Mouse (Mus musculus) cerebellum, adult 9-10 months (tissue): ENCODE data around the gene Ano6.
"Not testable (repeated sequence)": the region's sequence is repeated elsewhere in the genome, so short reads cannot be mapped to it uniquely, and the experiment has no call there.

Source experiments
- DNase-seq: peaks from one replicate; pipeline ENCODE4 v3.0.0; 2022

The Ano6 gene

DNA sequence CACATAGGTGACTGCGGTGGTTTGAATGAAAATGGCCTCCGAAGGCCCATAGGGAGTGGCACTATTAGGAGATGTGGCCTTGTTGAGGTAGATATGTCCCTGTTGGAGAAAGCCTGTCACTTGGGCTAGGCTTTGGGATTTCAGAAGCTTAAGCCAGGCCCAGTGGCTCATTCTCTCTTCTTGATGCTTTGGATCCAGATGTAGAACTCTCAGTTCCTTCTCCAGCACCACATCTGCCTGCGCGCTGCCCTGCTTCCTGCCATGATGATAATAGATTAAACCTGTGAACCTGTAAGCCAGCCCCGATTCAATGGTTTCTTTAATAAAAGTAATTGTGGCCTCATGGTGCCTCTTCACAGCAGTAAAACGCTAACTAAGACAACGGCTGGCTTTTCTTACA is 7.6 kb downstream of the Ano6 start:
- DNase-seq, result no peak

DNA sequence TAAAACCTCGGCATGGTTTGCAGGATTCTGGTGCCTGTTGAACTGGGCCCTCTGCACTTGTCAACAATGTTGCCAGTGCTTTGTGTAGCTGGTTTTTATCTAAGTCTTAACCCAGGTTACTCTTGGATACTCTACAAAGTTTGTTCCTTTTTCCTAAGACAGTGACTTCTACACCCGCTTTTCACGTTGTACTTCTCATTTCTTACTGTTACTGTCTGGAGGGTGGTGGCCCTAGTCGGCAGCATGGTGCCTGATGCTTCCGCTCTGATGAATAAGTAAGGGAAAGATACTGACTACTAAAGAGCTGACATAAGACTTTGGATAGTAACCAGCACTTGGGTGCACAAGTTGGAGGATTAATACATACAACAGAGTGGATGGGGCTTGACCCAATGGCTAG is 9.0 kb downstream of the Ano6 start:
- DNase-seq, result no peak

DNA sequence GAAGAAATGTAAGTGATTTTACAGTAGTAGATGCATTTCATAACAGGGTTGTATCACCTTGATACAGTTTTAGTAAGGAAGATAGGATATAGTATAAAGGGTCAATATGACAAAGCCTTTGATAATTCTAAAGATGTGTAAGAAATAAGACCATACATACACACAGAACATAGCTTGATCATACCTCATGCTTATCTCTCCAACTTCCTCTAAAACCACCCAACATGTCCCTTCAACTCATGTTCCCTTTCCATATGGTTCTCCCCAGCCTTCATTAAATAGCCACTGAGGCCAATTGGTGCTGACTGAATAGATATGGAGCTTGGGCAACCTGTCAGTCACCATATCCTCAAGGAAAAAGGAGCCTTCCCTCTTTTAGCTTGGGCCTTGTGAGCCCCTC is 9.4 kb downstream of the Ano6 start:
- DNase-seq, result no peak

DNA sequence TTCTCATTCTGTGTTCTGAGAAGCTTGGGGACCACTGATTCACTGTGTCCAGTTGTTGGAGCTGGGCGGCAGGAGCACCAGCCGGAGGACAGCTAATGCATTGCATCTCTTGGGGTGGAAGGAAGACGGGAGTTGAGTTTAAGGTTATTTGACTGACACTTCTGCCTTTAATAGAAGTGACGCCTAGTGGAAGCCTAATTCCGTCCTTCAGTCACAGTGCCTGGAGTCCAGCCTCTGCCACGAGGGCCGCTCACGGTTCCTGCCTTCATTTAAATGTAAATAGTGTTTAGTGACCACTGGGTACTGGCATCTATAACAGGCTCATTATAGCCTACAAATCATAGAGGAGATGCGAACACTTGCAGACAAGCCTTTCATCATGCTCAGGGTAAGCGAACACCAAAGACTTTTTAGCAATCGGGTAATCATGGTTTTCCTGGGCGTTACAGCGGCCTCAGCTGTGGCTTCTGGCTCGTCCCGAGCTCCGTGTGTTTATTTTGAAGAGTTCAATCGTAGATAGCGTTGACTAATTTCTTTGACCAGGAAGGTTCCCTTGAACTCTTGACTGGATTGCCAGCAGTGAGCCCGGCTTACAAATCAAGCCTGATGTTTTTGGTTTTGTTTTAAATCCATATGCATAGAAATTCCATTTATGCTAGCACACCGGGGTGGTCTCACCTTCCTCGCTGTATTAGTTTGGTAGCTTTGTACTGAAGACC is 10.8 kb downstream of the Ano6 start:
- DNase-seq, result no peak

DNA sequence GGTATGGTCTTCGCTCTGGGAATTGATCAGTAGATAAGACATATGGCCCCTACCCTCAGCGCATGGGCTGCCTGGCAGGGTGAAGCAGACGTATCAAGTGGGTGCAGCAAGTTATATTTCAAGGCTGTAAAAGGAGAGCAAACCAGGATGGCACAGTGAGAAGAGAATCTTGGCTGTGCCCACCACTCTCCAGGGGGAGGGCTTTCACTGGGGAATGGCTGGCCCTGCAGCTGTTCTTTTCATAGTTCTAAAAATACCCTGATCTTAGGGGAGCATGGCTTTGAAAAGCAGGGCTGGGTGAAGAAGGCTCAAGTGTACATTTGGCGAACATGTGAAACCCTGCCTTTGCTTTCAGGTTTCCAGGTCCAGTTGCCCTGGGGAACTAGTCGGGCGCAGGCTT is 11.5 kb downstream of the Ano6 start:
- no peak for DNase-seq

DNA sequence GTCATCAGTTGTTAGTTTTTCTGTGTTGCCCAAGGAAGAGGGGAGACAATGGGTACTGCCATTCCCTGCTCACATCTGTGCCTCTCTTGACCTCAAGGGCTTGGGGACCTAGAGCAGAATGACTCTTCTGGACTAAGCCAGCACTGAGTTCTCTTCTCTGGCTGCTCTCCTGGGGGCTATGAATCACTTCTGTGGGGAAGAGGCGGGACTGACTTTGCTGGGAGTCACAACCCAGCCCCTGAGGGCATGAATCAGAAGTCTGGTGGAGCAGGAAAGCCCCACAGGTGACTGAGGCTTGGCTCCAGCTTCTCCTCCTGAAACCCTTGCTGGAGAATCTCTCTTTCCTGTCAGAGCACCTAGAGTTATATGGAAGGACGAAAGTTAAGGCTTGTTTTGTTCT is 12.1 kb downstream of the Ano6 start:
- DNase-seq, result no peak

DNA sequence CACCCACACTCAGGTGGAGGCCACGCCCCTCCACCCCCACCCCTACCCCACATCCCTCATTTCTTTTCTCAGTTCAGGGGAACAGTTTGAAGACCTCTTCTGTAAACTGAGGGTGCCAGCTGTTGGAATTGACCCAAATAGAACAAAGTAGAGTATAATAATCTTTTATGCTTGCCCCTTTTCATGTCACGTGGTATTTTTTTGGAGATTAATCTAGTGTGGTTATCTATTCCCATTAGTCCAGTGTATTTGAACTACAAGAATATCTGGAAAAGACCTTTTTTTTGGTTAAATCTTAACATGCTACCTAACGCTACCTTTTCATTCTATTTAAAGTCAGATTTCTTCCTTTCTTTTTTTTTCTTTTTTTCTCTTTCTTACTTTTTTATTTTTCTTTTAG is 12.8 kb downstream of the Ano6 start:
- DNase-seq, result no peak

DNA sequence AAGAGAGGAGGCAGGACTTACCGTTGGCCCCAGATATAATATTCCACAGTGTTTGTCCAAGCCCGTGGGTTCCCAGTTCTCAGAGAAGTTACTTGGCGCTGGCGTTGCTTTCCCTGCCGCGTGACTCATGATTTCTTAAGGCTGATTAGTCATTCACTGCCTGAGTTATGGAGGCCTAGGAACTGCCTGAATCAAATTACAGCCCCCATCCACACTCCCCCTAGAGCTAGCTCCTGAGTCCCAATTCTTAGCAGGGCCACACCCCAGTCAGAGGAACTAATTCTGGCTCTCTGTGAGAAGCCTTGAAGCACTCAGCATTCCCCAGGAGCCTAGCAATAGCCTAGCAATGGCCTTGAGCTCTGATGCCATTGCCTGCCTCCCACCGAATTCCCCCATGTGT is 13.6 kb downstream of the Ano6 start:
- DNase-seq, result no peak

DNA sequence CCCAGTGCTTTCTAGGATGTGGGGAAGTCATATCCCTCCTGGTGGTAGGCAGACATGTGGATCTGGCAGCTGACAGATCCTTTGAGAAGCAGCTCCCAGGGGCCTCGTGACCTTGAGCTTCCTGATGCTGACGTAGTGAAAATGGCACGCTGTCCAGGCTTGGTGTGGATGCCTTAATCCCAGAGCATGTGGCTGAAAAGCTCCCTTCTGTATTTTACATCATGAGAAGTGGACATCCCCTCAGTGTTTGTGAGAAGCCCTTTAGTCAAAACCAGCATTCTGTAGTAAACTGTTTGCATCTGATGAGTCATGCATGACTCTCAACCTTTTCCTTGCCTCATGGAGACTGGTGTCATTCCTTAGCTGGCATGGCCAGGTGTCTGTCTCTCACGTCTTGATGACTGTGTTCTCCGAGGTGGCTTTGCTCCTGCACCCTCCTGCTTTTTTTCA is 14.4 kb downstream of the Ano6 start:
- no peak for DNase-seq

DNA sequence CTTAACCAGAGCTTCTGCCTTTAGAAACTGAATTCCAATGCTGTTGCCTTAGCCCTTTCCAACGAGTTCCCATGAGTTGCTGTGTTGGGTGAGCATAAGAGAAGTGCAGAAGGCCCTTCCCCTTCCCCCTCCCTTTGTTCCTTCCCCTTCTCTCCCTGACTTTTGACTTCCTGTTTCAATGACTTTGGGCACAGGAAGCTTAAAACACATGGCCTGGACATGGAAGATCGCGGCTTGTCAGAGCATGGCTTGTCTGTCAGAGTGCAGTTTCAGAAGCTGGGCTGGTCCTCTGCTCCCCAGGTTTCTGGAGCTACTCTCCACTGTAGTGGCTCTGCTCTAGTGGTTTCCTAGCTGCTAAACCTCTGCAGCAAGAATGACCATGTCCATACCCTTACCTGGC is 17.3 kb downstream of the Ano6 start:
- no peak for DNase-seq

DNA sequence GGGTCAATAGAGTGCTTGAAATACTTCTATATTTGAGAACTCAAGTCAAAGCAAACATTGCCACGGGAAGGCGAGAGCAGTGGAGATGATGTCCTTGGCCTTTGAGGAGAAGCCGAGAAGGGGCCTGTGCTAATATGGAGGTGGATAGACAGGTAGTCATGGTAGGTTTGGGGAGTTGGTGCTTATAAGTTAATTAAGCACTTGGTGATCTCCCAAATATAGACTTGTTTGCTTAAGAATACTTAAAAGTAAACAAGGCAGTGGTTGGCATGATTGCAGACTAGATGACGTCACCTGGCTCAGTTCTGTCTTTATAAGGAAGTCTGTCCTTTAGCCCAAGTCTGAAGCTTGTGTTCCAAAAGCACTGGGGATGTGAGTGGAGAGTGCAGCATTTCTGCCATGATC is 19.7 kb downstream of the Ano6 start:
- no peak for DNase-seq

DNA sequence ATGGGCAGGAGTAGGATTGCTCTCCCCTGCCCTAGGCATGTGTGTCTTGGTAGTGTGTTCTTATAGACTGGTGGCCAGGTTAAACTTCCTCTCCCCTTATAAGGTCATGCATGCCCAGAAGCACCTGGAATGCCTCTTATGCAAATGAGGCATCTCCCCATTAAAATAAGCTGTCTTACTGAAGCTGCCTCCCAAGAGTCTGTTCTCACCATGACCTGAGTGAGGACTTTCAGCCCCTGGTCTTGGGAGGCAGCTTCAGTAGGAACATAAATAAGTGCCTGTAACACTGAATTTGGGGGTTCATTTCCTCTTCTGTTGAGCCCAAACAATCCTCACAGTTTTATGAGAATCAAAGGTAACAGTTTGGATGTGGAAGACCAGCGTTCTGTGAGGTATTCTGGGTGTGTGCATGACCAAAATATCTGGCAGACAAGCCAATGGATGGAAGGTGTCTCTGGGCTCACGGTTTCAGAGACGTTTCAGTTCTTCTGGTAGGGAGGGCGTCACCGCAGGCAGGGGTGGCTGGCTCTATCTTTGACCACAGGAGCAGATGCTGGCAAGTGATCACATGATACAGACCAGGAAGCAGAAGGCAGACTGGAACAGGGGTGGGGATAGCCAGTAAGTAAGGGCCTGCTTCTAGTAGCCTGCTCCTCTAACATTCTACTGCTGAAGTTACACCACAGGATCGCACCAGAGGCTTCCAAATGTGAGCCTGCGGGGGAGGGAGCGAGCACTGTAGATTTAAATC is 22.4 kb downstream of the Ano6 start:
- no peak for DNase-seq

DNA sequence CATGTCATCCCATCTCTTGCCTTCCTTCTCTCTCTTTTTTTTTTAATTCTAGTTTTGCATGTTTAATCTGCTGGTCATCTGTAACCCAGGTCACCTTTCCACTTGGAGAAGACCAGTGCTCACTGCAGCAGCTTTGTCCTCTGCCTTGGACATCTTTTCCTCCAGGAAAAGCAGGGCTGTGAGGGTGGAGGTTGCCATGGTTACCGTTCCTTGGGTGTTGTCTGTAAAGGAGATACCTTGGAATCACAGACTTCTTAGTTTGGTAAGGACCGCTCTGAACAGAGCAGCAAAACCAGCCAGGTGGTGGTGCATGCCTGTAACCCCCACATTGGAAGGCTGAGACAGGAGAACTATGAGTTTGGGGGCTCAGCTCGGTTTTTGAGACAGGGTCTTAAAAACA is 26.9 kb downstream of the Ano6 start:
- no peak for DNase-seq

DNA sequence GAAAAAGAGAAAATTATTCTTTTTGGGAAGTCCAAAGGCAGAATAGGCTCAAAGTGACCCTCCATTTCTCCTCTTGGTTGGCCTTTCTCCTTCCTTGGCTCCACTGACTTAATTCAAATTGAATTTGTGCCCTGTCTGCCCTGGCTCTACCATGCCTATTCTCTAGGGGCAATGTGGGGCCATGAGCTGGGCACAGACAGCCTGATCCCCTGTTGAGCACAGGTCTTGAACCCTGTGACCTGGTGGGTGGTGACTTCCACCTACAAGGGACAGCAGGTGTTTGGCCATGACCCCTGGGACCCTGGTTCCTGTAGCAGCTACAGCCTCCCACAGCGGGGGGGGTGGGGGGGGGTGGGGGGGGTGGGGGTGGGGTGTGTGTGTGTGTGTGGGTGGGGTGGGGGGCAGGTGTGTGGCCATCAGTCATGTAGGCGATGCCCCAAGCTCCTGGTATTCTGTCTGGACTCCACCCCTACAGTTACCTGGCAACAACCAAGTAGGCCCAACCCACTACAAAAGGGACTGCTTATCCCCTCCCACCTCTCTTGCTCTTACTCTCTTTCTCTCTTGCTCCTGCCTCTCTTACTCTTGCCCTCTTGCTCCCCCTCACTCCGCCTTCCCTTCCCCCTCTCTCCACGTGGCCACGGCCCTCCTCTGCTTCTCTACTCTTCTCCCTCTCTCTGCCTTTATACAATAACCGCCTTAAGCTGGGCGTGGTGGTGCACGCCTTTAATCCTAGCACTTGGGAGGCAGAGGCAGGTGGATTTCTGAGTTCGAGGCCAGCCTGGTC is 28.8 kb downstream of the Ano6 start:
- DNase-seq, result no peak

DNA sequence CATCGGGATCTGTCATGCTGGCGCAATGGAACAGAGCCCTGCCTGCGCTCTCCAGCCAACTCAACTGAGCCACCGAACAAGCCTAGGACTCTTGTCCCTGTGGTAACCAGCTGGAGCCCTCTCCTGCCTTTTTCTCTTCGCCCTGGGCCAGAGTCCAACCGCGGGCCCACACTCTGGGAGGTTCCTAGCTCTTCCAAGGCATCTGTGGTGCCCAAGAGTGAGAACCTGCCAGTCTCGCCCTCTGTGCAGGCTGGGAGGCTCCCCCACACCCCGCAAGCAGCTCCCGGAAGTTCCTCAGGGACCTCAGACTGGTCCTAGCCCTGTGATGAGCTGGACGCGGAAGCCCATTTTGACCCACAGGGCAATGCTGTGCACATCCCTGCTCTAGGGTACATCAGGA is 29.5 kb downstream of the Ano6 start:
- DNase-seq, result no peak

DNA sequence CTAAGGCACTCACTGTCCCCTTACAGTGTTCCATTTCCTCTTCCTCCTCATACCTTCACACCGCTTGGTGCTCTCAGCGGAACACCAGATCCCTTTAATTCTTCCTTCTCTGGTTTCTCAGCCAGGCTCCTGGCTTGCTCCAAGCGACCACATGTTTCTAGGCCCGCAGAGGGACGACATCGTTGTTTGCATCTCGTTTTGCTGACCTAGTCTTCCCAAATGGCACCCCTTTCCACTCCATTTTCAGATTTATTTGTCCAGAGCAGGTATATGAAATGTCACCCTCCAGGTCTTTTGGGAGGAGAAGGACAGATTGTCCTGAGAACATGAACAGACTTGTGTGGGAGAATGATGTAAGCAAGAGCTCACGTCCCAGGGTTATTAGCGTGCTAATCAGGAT is 30.0 kb downstream of the Ano6 start:
- no peak for DNase-seq

DNA sequence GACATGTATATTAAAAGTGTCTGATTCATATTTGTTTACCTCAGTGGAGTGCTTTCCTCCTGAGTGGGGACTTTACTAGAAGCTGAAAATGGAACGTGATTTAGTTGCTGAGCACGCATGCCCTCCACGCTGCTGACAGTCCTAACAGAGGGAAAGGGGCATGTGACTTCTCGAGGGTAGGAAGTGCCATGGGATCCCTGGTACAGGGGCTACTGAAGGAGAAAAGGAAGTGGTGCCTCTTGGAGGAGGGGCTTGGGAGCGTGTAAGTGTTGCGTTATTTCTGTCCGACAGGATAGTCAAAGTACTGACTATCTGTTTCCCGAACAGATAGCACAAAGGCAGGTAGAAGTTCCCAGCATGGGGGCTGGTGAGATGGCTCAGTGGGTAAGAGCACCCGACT is 31.5 kb downstream of the Ano6 start:
- no peak for DNase-seq

DNA sequence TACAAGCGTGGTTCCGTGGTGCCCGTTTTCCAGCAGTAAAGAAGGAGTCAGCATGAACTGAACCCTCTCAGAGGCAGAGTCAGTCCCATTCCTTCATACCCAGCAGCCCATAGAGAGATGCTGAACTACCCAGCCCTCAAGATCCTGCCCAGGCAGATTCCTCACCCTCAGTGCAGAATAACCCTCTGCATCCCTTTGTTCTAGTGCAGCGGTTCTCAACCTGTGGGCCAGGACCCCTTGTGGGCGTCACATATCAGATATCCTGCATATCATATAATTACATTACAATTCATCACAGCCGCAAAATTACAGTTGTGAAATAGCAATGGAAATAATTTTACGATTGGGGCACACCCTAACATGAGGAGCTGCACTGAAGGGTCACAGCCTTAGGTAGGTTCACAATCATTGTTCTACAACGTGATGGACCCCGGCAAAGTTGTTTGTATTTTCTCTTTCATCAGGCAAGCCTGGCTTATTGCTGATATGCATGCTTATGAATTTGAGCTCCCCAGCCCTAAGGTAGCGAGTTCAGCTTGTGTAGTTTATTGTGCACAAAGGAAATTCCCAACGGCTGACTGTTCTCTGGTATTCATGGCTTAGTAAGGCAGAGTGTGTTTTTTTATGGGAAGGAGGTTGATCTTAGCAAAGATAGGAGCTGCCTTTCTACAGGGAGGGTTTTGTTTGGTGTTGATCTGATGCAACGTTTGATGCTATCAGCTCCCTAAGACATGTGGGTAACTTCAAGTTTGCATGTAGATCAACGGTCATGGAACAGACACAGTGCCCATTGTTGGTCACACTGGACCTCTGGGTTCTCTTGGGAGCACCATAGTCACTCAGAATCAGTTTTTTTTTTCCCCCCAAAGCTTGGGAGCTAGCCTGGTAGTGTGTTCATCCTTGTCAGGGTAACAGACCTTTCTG is 33.0 kb downstream of the Ano6 start:
- no peak for DNase-seq

DNA sequence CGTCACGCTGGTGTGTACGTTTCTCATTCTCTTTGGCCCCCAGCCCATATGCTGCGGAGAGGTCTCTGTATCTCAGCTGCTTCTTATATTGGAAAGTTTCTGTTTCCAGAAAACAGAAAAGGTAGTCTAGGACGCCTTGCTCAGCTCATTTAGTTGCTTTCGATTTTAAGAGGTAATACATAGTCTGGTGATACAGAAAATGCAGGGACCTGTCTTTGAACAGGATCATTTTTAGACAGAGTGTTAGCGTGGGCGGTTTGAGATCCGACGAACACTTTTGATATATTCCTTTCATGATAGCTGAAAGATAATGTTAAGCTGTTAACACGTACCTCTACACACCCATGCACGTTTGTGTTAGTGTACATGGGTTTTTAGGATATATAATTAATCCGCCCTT is 35.9 kb downstream of the Ano6 start:
- DNase-seq, result no peak

DNA sequence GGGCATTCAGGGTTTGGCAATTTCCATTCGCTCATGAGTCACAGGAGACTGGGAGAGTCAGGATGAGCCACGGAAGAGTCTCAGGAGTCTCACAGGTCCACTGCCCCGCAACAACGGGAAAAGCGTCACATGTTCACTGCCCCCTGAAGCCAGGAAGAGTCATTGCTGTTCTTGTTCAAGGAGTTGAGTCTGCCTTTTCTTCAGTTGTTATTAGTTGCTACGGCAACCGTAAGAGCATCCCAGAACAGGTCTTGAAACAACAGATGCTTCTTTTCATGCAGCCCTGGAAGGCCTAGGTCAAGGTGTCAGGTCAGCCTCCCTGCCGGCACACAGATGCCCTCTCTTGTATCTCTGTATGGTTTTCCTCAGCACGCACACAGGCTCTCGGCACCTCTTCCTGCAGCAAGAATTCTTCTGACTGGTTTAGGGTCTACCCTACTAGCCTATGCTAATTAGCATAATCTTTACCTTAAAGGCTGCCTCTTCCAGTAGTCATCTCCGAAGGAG is 36.9 kb downstream of the Ano6 start:
- no peak for DNase-seq

DNA sequence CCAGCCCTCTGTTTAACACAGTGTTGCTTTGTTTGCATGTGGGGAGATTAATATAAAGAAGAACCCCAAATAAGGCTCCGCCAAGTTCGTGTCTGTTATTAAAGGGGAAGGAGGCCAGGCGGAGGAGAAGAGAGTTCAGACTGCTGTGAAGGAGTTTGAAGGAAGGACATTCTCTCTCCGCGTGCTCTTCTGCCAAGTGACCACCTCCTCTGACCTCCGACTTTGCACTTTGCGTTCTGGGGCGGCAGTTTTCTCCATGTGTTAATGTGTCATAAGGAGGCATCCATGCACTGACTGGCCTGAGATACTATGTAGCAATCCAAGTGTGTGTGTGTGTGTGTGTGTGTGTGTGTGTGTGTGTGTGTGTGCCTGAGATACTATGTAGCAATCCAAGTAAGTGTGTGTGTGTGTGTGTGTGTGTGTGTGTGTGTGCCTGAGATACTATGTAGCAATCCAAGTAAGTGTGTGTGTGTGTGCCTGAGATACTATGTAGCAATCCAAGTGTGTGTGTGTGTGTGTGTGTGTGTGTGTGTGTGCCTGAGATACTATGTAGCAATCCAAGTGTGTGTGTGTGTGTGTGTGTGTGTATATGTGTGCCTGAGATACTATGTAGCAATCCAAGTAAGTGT is 37.5 kb downstream of the Ano6 start:
- DNase-seq, result not testable (repeated sequence)

DNA sequence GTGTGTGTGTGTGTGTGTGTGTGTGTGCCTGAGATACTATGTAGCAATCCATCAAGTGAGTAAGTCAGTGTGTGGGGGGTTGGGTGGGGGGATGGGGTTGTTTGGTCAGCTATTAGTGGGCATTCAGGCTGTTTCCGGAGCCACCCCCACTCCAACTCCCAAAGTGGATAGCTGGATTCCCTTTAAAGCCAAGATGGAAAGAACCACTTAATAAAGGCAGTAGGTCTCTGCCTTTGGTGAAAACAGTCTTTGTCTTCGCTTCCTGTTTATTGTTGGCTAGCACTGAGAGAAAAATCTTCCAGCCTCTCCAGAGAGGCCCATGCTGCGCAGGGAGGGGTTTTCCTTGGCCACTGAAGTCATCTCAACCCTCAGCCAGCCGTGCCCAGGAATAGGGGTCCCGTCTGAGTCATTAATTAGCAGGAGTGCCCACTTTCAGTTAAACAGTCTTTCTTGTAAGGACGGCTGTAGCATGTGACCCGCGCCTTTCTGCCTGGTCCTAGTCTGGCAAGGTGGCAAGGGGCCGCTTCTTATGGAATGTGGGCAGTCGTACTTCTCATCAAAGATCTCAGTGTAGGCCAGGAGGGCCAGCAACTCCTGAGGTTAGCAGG is 38.1 kb downstream of the Ano6 start:
- DNase-seq, result no peak
